Mouse (Mus musculus) bone marrow macrophage, adult 2 months (primary cell): ENCODE measurements around the gene Ttc25.
A peak's percentile ranks its signal among the peaks of the same experiment; 100 is the strongest.

Experiments used
- CTCF ChIP-seq: IDR thresholded peaks from 2 replicates; pipeline ENCODE4 v1.5.1; 2012; ENCODE audit warnings: low read depth, mild to moderate bottlenecking, low read length, moderate library complexity
- POLR2A ChIP-seq: IDR thresholded peaks from 2 replicates; pipeline ENCODE4 v1.6.1; 2012; ENCODE audit warnings: mild to moderate bottlenecking, low read depth, low read length, borderline replicate concordance

DNA sequence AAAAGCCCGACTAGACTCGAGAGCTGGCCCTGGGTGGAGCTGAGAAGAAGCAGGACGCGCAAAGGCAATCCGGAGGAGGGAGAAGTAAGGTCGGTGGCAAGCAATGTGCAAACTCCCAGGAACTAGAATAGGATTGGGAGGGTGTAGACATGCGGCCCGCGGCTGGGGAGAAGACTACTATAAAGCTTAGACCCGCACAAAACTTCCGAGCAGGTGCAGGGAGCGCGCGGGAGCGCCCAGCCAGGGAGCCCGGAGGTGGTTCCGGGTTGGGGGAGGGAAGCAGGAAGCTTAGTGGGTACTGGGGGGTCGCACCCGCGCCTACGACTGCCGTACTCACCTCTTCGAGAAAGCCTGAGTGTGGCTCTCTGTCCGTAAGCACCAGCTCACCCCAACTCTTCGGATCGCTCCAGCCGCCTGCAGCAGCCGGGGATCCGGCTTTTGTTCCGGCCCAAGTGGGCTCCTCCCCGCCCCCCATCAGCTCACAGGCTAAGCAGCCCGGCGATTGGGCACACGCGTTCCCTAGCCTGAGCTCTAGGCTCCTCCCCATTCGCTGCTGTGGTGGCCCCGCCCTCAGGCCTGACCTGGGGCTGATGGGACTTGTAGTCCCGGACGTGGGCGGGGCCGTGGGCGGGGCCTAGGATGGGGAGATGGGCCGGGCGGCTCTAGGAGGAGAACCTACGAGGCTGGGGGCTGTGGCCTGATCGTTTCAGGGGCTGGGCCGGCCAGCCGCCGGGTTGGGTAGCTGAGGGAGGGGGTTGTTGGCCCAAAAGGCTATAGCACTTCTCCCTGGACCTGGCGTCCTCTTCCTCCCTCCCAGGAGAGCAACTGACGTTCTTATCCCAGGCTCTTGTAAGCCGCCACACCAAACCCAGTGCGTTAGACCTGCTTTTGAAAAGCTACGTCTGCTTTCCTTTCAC is 17.7 kb upstream of the Ttc25 start, which contains the start of gene Acly:
- TF ChIP-seq POLR2A (peak; percentile 97), CTCF (no peak)
